Mouse (Mus musculus): ENCODE measurements around the gene Gtf2a2.

The Gtf2a2 gene

DNA sequence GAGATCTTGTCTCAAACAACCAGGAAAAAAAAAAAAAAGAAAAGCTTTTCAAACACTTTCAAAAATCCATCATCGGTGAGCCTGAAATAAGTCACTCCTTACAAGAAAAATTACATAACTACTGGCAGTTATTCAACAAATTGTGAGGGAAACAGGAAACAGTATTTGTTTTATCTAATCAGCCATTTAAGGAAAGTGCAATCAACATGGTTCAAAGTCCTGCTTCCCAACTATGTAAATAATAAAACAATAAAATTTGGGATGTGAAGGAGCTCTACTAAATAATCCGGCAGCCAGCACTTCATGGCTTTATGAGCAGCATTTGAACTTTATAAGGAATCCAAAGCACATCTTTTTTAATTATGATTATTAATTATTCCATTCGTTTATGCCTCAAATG is 49.7 kb downstream of the Gtf2a2 start:
- DNase-seq (ENCODE audit: low read depth): no peak

DNA sequence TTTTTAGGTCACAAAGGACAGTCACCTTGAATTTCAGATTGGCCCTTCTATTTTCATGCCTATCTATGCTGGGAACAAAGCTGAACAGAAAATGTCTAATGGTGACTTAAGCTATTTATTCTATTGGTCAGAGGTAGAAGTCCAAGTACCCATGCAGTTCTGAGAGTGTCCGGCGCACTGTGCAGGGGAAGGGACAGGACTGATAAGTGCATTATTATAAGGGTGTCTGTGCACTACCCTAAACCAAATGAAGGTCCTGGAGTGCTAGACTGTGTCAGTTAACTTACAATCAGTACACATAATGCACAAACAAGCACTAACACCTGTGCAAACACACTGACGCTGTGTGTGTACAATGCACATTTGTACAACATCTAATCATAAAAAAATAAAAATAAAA is 55.1 kb downstream of the Gtf2a2 start:
- DNase-seq (ENCODE audit: low read depth): no peak

DNA sequence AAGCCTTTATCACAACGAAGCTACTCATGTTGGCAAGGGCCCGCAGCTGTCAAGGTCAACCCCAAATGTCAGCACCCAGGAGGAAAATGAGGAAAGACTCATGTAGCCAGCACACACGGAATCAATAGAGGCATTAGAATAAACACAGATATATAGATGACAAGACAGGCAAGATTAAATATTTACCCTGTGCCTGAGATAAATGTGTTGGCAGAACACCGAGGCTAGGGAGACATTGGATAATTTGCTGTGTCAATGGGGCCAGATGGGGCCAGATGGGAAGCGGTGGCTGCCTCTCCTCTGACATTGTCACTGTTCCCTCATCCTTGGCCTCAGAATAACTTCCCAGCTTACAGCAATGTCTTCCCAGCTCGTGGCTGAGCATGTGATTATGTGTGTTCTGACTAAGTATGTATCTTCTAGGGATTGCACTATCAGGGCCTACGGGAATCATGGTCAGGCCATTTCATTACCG is 57.6 kb downstream of the Gtf2a2 start:
- DNase-seq (ENCODE audit: low read depth): no peak

DNA sequence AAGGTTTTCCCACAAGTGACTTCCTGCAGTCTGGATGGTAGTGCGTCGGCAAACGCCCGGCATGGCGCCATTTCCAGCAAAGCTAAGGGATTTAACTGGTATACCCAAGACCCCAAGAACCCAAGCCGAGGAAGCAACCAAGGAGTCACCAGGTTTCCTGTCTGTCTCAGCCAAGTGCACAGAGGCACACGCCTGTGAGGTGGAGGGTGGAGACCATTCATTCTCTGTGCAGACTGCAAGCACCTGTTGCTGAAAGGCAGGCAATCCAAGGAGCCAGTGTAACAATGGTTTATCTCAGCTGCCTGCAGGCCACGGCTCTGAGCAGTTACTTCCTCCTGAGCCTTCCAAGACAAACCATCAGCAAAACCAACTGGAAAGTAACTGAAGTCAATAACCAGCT is 60.0 kb downstream of the Gtf2a2 start:
- DNase-seq (ENCODE audit: low read depth): no peak

All from c-Kit-positive CD71-positive TER-119-negative erythroid progenitor cells, embryonic 14.5 days (primary cell).